ENCODE assay signal across 9 mouse cellular contexts in genomic region chr7:109708961-109709382, GRCm38 (mm10). TPM values are rescaled to one million over a fixed set of nuclear protein-coding genes. Genes with fewer than 3 reads are reported as not detected.
DNase-seq lines count a peak whose midpoint lies in the region; ATAC-seq and TF ChIP-seq lines count a peak whose summit lies in the region.
"Had no signal": no experiment of that assay in that cellular context is flagged by ENCODE, and none has a peak within 500 bp of the region (broad histone marks: within the 10 kb centered on the region; RNA-seq: fewer than 3 reads in every experiment).

No protein-coding gene starts in this region.

- H3K9me3 ChIP-seq in embryonic facial prominence, embryonic 14.5 days (ENCODE audit: control insufficient read depth, low read length): no peaks in the 10 kb centered on the region
- no peaks in the 10 kb centered on the region for H3K9me3 ChIP-seq in lung, embryonic 16.5 days (ENCODE audit: control insufficient read depth, low read length)
- H3K9me3 ChIP-seq in forebrain, postnatal 0 days (ENCODE audit: low read length): no peaks in the 10 kb centered on the region

- H3K27me3 ChIP-seq in embryonic facial prominence, embryonic 14.5 days (replicated peaks; ENCODE audit: control insufficient read depth, insufficient read depth, low read length): no peaks in the 10 kb centered on the region
- H3K27me3 ChIP-seq in lung, embryonic 16.5 days (ENCODE audit: control insufficient read depth, insufficient read depth, low read depth, low read length): no peaks in the 10 kb centered on the region
- H3K27me3 ChIP-seq in forebrain, postnatal 0 days (ENCODE audit: insufficient read depth, low read length): no peaks in the 10 kb centered on the region

- H3K4me2 ChIP-seq in embryonic facial prominence, embryonic 14.5 days (ENCODE audit: low read depth, low read length): no peak overlapping the region
- H3K4me2 ChIP-seq in lung, embryonic 16.5 days (ENCODE audit: low read depth, low read length): no peak overlapping the region
- H3K4me2 ChIP-seq in forebrain, postnatal 0 days (ENCODE audit: low read depth): no peak overlapping the region

- intact Hi-C loops in heart, postnatal 25 days (cut with DNase I): loop anchor here (5.0 kb wide), 3 partner anchors 182 to 373 kb away; no protein-coding TSS in a partner anchor

- ATAC-seq in embryonic facial prominence, embryonic 14.5 days (ENCODE audit: low read depth): peak; percentile 80
- ATAC-seq in lung, embryonic 16.5 days (ENCODE audit: low read depth): peak; percentile 92
- no peak for ATAC-seq in forebrain, postnatal 0 days
- no peak for ATAC-seq in megakaryocyte-erythroid progenitor cell, adult 5-6 weeks (replicated peaks; ENCODE audit: low FRiP score, low TSS enrichment, poor library complexity, severe bottlenecking)

- TF ChIP-seq CTCF in forebrain, postnatal 0 days (IDR thresholded peaks at IDR 0.05; ENCODE audit: low read depth): no peak

- H3K36me3 ChIP-seq in embryonic facial prominence, embryonic 14.5 days (ENCODE audit: control insufficient read depth, insufficient read depth, low read length): peaks cover 37% of the 10 kb centered on the region
- peaks cover 8% of the 10 kb centered on the region; the same call in 1 of the 2 replicates for H3K36me3 ChIP-seq in lung, embryonic 16.5 days (ENCODE audit: control insufficient read depth, insufficient read depth, low read length)
- 0 out of 2 replicates have a peak, but pooled peaks cover 17% of the 10 kb centered on the region for H3K36me3 ChIP-seq in forebrain, postnatal 0 days (ENCODE audit: insufficient read depth)

- peaks cover 3% of the 10 kb centered on the region; the same call in 1 of the 2 replicates for H3K4me1 ChIP-seq in embryonic facial prominence, embryonic 14.5 days (ENCODE audit: control insufficient read depth, insufficient read depth, low read length)
- H3K4me1 ChIP-seq in lung, embryonic 16.5 days (replicated peaks; ENCODE audit: control insufficient read depth, insufficient read depth, low read length): peaks cover 22% of the 10 kb centered on the region
- no peaks in the 10 kb centered on the region for H3K4me1 ChIP-seq in forebrain, postnatal 0 days (ENCODE audit: insufficient read depth)

- H3K4me3 ChIP-seq in embryonic facial prominence, embryonic 14.5 days (ENCODE audit: low read depth, low read length): no peak overlapping the region
- no peak overlapping the region for H3K4me3 ChIP-seq in lung, embryonic 16.5 days (ENCODE audit: low read length)
- H3K4me3 ChIP-seq in forebrain, postnatal 0 days (ENCODE audit: low read depth, low read length): no peak overlapping the region

- WGBS in embryonic facial prominence, embryonic 14.5 days: 15% methylated on average over 3 of the region's 3 CpGs
- WGBS in lung, embryonic 16.5 days: 16% methylated on average over 3 of the region's 3 CpGs
- WGBS in forebrain, postnatal 0 days: 70% methylated on average over 3 of the region's 3 CpGs

- peak; percentile 51 for DNase-seq in adrenal gland, adult 2 months
- no peak for DNase-seq in adrenal gland, postnatal 25 days
- peak; percentile 88 for DNase-seq in embryonic facial prominence, embryonic 14.5 days (ENCODE audit: low spot score)
- DNase-seq in heart, postnatal 25 days (ENCODE audit: low spot score): peak; percentile 49
- DNase-seq in forebrain, postnatal 0 days: no peak
- no peak for DNase-seq in liver

- H3K9ac ChIP-seq in embryonic facial prominence, embryonic 14.5 days (ENCODE audit: low read depth, low read length): no peak overlapping the region
- H3K9ac ChIP-seq in lung, embryonic 16.5 days (ENCODE audit: low read length): no peak overlapping the region
- no peak overlapping the region for H3K9ac ChIP-seq in forebrain, postnatal 0 days

- H3K27ac ChIP-seq in embryonic facial prominence, embryonic 14.5 days (replicated peaks; ENCODE audit: low read depth, low read length): peak overlapping the region; percentile 61
- H3K27ac ChIP-seq in lung, embryonic 16.5 days (ENCODE audit: low read length): peak overlapping the region; percentile 89
- H3K27ac ChIP-seq in forebrain, postnatal 0 days (ENCODE audit: low read depth, low read length): no peak overlapping the region
- H3K27ac ChIP-seq: macrophage had no signal

RNA-seq across cellular contexts. Expression of gene Akip1, which starts 5.5 kb away (rescaled TPM):
- total RNA-seq in adrenal gland, adult 2 months (2021): 10 to 100 TPM; 22.1 to 26.9 TPM
- 5.5 and 6.0 TPM in 2 replicates for polyA plus RNA-seq in adrenal gland, adult 2 months (2012; rRNA removed)
- total RNA-seq in adrenal gland, postnatal 25 days (2021): 29.8 and 36.6 TPM in 2 replicates
- polyA plus RNA-seq in embryonic facial prominence, embryonic 14.5 days (2014; fragmentation: Nextera tagmentation; extraction: Ambion mirVana): 30.9 and 37.1 TPM in 2 replicates
- 10 to 100 TPM; 12.7 to 12.8 TPM for total RNA-seq in heart, postnatal 25 days (2021)
- polyA plus RNA-seq in lung, embryonic 16.5 days (2015; fragmentation: Nextera tagmentation; extraction: Ambion mirVana): 44.0 and 45.7 TPM in 2 replicates
- 7.8 and 15.5 TPM in 2 replicates for total RNA-seq in forebrain, postnatal 0 days (2014; rRNA removed)
- 14.3 and 17.5 TPM in 2 replicates for polyA plus RNA-seq in forebrain, postnatal 0 days (2015; fragmentation: Nextera tagmentation; extraction: Ambion mirVana)
- 40.8 and 50.5 TPM in 2 replicates for total RNA-seq in megakaryocyte-erythroid progenitor cell, adult 5-6 weeks (2014; fragmentation: Nextera tagmentation)
- total RNA-seq in megakaryocyte-erythroid progenitor cell, adult 5-6 weeks (2017): 35.3 and 43.5 TPM in 2 replicates

RNA-seq across cellular contexts. Expression of gene St5, which starts 5.6 kb away (rescaled TPM):
- total RNA-seq in adrenal gland, adult 2 months (2021): 10 to 100 TPM; 34.7 to 51.5 TPM
- polyA plus RNA-seq in adrenal gland, adult 2 months (2012; rRNA removed): 18.9 and 19.2 TPM in 2 replicates
- 34.0 and 43.3 TPM in 2 replicates for total RNA-seq in adrenal gland, postnatal 25 days (2021)
- polyA plus RNA-seq in embryonic facial prominence, embryonic 14.5 days (2014; fragmentation: Nextera tagmentation; extraction: Ambion mirVana): 45.7 and 49.2 TPM in 2 replicates
- total RNA-seq in heart, postnatal 25 days (2021): 10 to 100 TPM; 28.0 to 30.2 TPM
- polyA plus RNA-seq in lung, embryonic 16.5 days (2015; fragmentation: Nextera tagmentation; extraction: Ambion mirVana): 72.2 and 77.5 TPM in 2 replicates
- total RNA-seq in forebrain, postnatal 0 days (2014; rRNA removed): 8.5 and 18.0 TPM in 2 replicates
- 11.6 and 12.3 TPM in 2 replicates for polyA plus RNA-seq in forebrain, postnatal 0 days (2015; fragmentation: Nextera tagmentation; extraction: Ambion mirVana)
- total RNA-seq in megakaryocyte-erythroid progenitor cell, adult 5-6 weeks (2014; fragmentation: Nextera tagmentation): 8.5 and 16.1 TPM in 2 replicates
- 6.5 and 12.5 TPM in 2 replicates for total RNA-seq in megakaryocyte-erythroid progenitor cell, adult 5-6 weeks (2017)

RNA-seq across cellular contexts. Expression of gene BC051019, which starts 14.7 kb away (rescaled TPM):
- total RNA-seq in adrenal gland, adult 2 months (2021): not detected
- polyA plus RNA-seq in adrenal gland, adult 2 months (2012; rRNA removed): not detected in 2 replicates
- total RNA-seq in adrenal gland, postnatal 25 days (2021): not detected in 2 replicates
- polyA plus RNA-seq in embryonic facial prominence, embryonic 14.5 days (2014; fragmentation: Nextera tagmentation; extraction: Ambion mirVana): 1.1 and 4.6 TPM in 2 replicates
- total RNA-seq in heart, postnatal 25 days (2021): not detected
- polyA plus RNA-seq in lung, embryonic 16.5 days (2015; fragmentation: Nextera tagmentation; extraction: Ambion mirVana): 8.9 and 10.1 TPM in 2 replicates
- 0.33 and 0.46 TPM in 2 replicates for total RNA-seq in forebrain, postnatal 0 days (2014; rRNA removed)
- 1.1 and 1.4 TPM in 2 replicates for polyA plus RNA-seq in forebrain, postnatal 0 days (2015; fragmentation: Nextera tagmentation; extraction: Ambion mirVana)
- not detected in 2 replicates for total RNA-seq in megakaryocyte-erythroid progenitor cell, adult 5-6 weeks (2014; fragmentation: Nextera tagmentation)
- not detected in 2 replicates for total RNA-seq in megakaryocyte-erythroid progenitor cell, adult 5-6 weeks (2017)
- polyA plus RNA-seq: macrophage had no signal

RNA-seq across cellular contexts. Expression of gene Ascl3, which starts 22.6 kb away (rescaled TPM):
- not detected for total RNA-seq in adrenal gland, adult 2 months (2021)
- polyA plus RNA-seq in adrenal gland, adult 2 months (2012; rRNA removed): 0.63 and 1.4 TPM in 2 replicates
- total RNA-seq in adrenal gland, postnatal 25 days (2021): not detected in 2 replicates
- polyA plus RNA-seq in embryonic facial prominence, embryonic 14.5 days (2014; fragmentation: Nextera tagmentation; extraction: Ambion mirVana): 0.42 TPM in 1 of 2 replicates, not detected in the other
- not detected for total RNA-seq in heart, postnatal 25 days (2021)
- polyA plus RNA-seq in lung, embryonic 16.5 days (2015; fragmentation: Nextera tagmentation; extraction: Ambion mirVana): 0.60 TPM in 1 of 2 replicates, not detected in the other
- total RNA-seq in forebrain, postnatal 0 days (2014; rRNA removed): not detected in 2 replicates
- 0.29 TPM in 1 of 2 replicates, not detected in the other for polyA plus RNA-seq in forebrain, postnatal 0 days (2015; fragmentation: Nextera tagmentation; extraction: Ambion mirVana)
- not detected in 2 replicates for total RNA-seq in megakaryocyte-erythroid progenitor cell, adult 5-6 weeks (2014; fragmentation: Nextera tagmentation)
- total RNA-seq in megakaryocyte-erythroid progenitor cell, adult 5-6 weeks (2017): 2.1 TPM in 1 of 2 replicates, not detected in the other
- polyA plus RNA-seq: macrophage had no signal

RNA-seq across cellular contexts. Expression of gene Tmem9b, which starts 43.7 kb away (rescaled TPM):
- 10 to 100 TPM; 41.5 to 51.5 TPM for total RNA-seq in adrenal gland, adult 2 months (2021)
- 17.5 and 17.6 TPM in 2 replicates for polyA plus RNA-seq in adrenal gland, adult 2 months (2012; rRNA removed)
- total RNA-seq in adrenal gland, postnatal 25 days (2021): 39.8 and 41.5 TPM in 2 replicates
- 71.2 and 73.6 TPM in 2 replicates for polyA plus RNA-seq in embryonic facial prominence, embryonic 14.5 days (2014; fragmentation: Nextera tagmentation; extraction: Ambion mirVana)
- total RNA-seq in heart, postnatal 25 days (2021): 10 to 100 TPM; 28.5 to 31.3 TPM
- polyA plus RNA-seq in lung, embryonic 16.5 days (2015; fragmentation: Nextera tagmentation; extraction: Ambion mirVana): 66.8 and 71.4 TPM in 2 replicates
- 109 and 139 TPM in 2 replicates for total RNA-seq in forebrain, postnatal 0 days (2014; rRNA removed)
- polyA plus RNA-seq in forebrain, postnatal 0 days (2015; fragmentation: Nextera tagmentation; extraction: Ambion mirVana): 157 and 178 TPM in 2 replicates
- total RNA-seq in megakaryocyte-erythroid progenitor cell, adult 5-6 weeks (2014; fragmentation: Nextera tagmentation): 24.3 and 26.4 TPM in 2 replicates
- 16.2 and 24.6 TPM in 2 replicates for total RNA-seq in megakaryocyte-erythroid progenitor cell, adult 5-6 weeks (2017)

Comparison
In these comparisons a context has a peak if more than half of its experiments do, and no peak if none do; other contexts are left out.
1. DNase-seq: peak in adrenal gland, adult 2 months (single experiment), embryonic facial prominence, embryonic 14.5 days (single experiment) and heart, postnatal 25 days (single experiment); none in adrenal gland, postnatal 25 days (single experiment), forebrain, postnatal 0 days (single experiment) and liver (single experiment).
2. ATAC-seq: peak in embryonic facial prominence, embryonic 14.5 days (single experiment) and lung, embryonic 16.5 days (single experiment); none in forebrain, postnatal 0 days (single experiment) and megakaryocyte-erythroid progenitor cell, adult 5-6 weeks (single experiment).